Mouse (Mus musculus) neural tube, postnatal 0 days (tissue): ENCODE results near the gene Nr0b2. TPM values are rescaled to one million over a fixed set of nuclear protein-coding genes. Genes with fewer than 3 reads are reported as not detected.

Experiments used
- microRNA-seq: library from miRNA; unstranded; fragments of <30 nt; microRNA quantifications from one replicate; pipeline ENCODE4, GENCODE M21; 2016
- polyA plus RNA-seq: library from polyadenylated mRNA; unstranded; fragments of >200 nt; fragmentation: Nextera tagmentation; extraction: Ambion mirVana; gene quantifications from 2 replicates; pipeline ENCODE4 v1.2.1, GENCODE M21; 2015

Gene Nr0b2
- polyA plus RNA-seq: not detected in 2 replicates

DNA sequence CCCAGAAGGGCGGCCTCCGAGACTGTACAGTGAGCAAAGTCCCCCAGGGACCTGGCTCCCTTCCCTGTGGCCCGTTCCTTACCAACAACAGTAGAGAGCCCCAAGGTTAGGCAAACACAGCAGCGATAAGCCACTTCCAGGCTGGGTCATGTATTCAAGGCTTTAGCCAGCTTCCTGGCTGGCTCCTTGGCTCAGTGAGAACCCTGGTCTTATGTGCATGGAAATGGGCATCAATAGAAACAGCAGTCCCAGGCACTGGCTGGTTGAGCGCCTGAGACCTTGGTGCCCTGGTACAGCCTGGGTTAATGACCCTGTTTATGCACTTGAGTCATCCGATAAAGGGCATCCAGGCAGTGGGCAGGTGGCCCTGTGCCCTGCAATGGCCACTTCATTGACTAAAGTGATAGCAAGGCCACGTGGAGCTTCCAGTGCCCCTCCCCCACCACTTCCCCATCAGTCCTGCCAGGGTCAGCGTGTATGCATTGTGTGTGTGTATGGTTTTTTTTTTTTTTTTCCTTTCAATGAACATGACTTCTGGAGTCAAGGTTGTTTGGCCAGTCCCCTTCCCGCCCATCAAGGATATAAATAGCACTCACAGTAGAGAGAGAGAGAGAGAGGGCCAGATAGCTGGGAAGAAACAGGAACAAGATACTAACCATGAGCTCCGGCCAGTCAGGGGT lies at the start of gene Nr0b2:
Gene Nr0b2, plus strand, starts transcription at position 609 of the 680 bp plus-strand sequence.

DNA sequence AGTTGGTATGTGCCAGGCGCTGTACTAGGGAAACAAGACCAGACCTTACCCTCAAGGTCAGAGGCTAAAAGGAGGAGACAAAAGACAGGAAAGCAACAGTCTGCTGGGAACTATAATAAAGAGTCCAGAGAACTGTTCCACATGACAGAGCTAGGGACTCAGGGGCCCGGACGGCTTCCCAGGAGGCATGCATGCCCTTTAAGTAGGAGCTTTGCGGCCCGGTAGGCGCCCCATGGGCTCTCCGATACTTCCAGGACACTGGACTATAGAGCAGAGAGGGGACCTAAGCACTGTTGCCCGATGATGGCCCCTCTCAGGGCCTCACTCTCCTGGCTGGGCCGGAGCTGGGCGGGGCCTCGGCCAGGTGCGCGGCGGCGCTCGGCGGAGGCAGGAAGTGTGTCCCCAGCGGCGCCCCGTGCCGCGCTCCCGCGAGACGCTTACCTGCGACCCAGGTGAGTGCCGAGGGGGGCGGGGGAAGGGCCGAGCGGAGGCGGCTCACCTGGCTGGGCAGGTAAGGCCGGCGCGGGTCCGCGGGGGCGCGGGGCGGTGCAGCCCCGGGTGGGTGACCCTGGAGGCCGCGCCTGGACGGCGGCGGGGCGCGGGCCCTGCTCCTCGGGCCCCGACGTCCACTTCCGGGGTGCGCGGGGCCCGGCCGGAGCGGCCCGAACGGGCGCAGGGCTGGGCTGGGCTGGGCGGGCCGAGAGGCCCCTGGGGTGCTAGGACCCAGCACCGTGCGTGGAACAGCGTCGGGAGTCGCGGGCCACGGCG lies 34.4 kb upstream of the Nr0b2 start, which contains the start of gene Kdf1:
Gene Kdf1, plus strand, starts transcription at position 363 of the 768 bp plus-strand sequence.

DNA sequence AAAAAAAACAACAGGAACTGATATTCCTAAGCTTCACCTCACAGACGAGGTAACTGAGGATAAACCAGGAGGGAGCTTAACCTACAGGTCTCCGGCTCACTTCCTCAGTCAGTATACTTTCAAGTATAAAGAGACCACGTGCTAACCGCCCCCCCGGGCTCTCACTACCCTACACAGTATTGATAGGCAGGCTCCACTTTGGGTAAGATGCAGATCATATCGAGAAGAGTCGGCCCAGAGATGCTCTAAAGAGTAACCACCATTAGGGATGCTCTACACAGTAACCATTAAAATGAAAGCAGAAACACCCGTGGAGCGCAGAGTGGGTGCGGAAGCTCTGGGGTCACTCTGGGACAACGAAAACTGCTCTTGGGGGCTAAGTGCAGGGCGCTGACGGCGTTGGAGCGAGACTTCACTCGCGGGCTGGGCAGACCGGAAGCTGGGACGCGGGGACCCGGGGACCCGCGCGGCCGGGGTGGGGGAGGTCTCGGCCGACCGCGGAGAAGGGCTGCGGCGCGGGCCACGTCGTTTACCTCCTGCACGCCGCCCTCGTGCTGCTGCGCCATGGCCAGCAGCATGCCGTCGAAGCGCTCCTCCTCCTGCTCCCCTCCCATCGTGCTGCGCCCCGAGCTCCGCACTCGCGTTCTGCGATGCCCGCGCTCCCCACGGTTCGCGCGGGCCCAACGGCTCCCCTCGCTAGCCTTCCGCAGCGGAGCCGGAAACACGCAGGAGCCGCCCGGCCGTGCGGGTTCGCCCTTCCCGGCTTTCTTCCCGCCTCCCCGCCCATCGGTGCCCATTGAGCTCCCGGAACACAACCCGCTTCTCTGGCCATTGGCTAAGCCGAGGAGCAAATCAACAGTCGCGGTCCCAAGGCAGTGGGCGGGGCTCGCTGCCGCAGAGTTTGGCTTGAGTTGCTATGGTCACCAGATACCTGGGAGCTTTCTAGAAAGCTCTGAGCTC lies 7.6 kb upstream of the Nr0b2 start, which contains the start of gene Nudc:
Gene Nudc, minus strand, starts transcription at position 725 of the 960 bp plus-strand sequence.

DNA sequence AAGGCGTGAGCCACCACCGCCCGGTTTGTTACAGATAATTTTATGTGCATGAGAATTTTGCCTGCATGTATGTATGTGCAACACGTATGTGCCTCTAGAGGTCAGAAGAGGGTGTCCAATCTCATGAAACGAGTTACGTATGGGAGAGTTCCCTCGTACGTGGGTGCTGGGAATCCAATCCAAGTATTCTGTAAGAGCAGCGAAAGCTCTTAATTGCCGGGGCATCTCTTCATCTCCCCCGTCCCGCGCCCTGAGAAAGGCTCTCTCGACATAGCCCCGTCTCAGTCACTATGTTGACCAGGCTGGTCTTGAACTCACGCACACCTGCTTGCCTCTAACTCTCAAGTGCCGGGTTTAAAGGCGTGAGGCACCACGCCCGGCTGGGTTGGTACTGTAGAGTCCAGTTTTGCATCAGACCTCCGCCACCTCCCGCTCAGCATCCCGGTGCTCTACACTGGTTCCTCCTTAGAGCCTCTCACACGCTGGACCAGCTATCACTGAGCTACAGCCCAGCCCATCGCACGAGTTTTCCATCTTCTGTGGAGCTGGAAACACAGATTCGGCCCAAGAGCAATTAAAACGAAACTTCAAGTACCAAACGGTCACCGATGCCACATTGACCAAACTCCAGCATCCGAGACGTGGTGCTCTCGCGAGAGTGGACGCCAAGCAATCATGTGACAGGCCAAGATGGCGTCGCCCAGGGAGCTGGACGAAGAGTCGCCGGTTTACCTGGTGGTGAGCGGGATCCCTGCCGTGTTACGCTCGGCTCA lies 21.1 kb downstream of the Nr0b2 start, which contains the start of gene Gpatch3:
Gene Gpatch3, plus strand, starts transcription at position 676 of the 773 bp plus-strand sequence.

DNA sequence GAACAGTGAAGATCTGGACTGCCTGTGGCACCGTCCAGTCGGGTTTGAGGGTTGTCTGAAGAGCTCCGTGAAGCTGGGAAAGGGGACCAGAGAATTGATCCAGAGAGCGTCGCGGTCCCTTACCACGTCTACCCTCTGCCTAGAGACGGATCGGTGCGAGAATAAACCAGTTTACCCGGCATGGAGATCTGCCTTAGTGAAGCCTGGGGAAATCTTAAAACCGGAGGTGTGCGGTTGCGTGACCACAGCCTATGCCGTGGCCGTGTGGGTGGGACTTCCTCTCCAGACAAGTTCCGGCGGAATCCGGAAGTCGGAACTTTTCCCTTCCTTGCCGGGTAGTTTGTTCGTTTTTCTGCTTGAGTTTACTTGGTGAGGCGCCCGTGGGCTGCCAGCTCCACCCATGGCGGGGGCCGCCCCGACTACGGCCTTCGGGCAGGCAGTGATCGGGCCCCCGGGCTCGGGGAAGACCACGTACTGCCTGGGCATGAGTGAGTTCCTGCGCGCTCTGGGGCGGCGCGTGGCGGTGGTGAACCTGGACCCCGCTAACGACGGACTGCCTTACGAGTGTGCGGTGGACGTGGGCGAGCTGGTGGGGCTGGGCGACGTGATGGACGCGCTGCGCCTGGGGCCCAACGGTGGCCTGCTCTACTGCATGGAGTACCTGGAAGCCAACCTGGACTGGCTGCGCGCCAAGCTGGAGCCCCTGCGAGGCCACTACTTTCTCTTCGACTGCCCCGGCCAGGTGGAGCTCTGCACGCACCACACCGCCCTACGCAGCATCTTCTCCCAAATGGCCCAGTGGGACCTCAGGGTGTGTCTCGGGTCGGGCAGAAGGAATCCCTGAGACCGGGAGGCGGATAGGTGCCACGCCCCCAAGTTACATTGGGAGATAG lies 31.1 kb downstream of the Nr0b2 start, which contains the start of gene Gpn2:
Gene Gpn2, plus strand, starts transcription at position 304 of the 893 bp plus-strand sequence.

DNA sequence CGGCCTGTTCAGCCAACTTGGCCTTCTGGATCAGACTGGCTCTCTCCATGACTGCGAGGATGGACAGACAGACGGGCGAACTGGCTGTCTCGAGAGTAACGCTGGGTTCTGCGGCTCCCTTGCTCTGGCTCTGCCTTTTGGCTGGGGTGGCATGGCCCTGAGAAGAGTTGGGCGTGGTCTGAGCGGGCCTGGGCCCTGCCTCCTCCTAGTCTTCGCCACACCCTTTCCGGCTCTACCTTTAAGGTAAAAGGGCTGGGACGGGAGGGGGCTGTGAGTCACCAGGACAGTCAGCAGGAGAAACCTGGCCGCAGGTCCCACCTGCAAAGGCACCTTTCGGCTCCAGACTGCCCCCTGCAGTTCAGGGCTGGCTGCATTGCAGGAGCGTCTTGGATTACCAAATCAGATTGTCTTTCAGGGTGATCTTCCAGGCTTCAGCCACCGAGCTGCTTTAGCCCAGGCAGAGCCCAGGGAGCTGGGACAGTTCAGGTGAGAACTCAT lies 48.6 kb downstream of the Nr0b2 start, which contains the start of gene Sfn:
Gene Sfn, minus strand, starts transcription at position 448 of the 498 bp plus-strand sequence.

Small RNA genes within 50 kb of the gene (microRNA-seq; reads per million reads assigned to microRNA genes)
- gene Gm23158: not detected

Other genes with a start within 250 kb of the Nr0b2 start
- gene Wdtc1, start 199.9 kb upstream of the Nr0b2 start, polyA plus RNA-seq: 15.2 and 15.3 TPM in 2 replicates
- 7.9 and 10.2 TPM in 2 replicates for gene Slc9a1, start 183.7 kb upstream of the Nr0b2 start, polyA plus RNA-seq
- gene Tent5b, start 73.2 kb upstream of the Nr0b2 start, polyA plus RNA-seq: 0.23 and 0.49 TPM in 2 replicates
- gene Trnp1, start 54.8 kb upstream of the Nr0b2 start, polyA plus RNA-seq: 30.5 and 40.3 TPM in 2 replicates
- 0.18 TPM in 1 of 2 replicates, not detected in the other for gene Kdf1, start 34.4 kb upstream of the Nr0b2 start, polyA plus RNA-seq
- gene Nudc, start 7.4 kb upstream of the Nr0b2 start, polyA plus RNA-seq: 251 and 254 TPM in 2 replicates
- gene Gpatch3, start 21.4 kb downstream of the Nr0b2 start, polyA plus RNA-seq: 5.9 and 8.3 TPM in 2 replicates
- gene Gpn2, start 31.0 kb downstream of the Nr0b2 start, polyA plus RNA-seq: 14.5 and 14.7 TPM in 2 replicates
- 0.74 and 1.5 TPM in 2 replicates for gene Sfn, start 48.8 kb downstream of the Nr0b2 start, polyA plus RNA-seq
- gene Zdhhc18, start 96.8 kb downstream of the Nr0b2 start, polyA plus RNA-seq: 12.9 and 25.0 TPM in 2 replicates
- 14.1 and 14.5 TPM in 2 replicates for gene Pigv, start 119.3 kb downstream of the Nr0b2 start, polyA plus RNA-seq
- 17.4 and 21.0 TPM in 2 replicates for gene Arid1a, start 203.4 kb downstream of the Nr0b2 start, polyA plus RNA-seq